Mouse (Mus musculus): ENCODE measurements around the gene Tgm4. TPM values are rescaled to one million over a fixed set of nuclear protein-coding genes. Genes with fewer than 3 reads are reported as not detected.

Tgm4 gene
- polyA plus RNA-seq (2015; fragmentation: Nextera tagmentation; extraction: Ambion mirVana), result 0.35 and 0.73 TPM in 2 replicates

DNA sequence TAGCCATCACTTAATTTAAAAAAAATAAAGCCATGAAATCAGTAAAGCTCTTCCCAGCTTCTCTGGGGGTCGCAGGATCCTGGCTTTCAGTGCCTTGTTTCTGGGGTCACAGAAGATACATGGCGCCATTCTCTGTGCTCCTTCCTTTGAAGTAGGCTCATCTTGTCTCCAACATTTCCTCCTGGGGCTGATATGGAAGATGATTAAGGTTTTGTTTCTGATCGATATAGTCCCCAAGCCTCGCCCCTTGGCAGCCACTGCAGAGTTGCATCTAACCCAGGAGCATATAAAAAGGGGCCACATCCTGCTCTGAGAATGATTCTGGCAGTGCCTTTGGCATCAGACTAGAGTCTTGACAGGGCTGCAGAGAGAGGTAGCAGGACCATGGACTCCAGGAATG is at the start of gene Tgm4:
TSS of gene Tgm4 (plus strand) at position 301 of the 400 bp plus-strand sequence.
- no peaks in the 10 kb centered on the region for H3K9me3 ChIP-seq (ENCODE audit: control insufficient read depth, low read length)
- no peak for ATAC-seq
- H3K36me3 ChIP-seq (ENCODE audit: control insufficient read depth, insufficient read depth), result no peaks in the 10 kb centered on the region
- H3K9ac ChIP-seq (replicated peaks; ENCODE audit: low read depth, low read length), result no peak within 1 kb of the TSS
- no peak within 1 kb of the TSS for H3K27ac ChIP-seq (ENCODE audit: low read length)
- no peaks in the 10 kb centered on the region for H3K27me3 ChIP-seq (replicated peaks; ENCODE audit: control insufficient read depth, insufficient read depth, low read length)
- 87% methylated on average over 4 of the region's 4 CpGs for WGBS
- H3K4me2 ChIP-seq (ENCODE audit: low read length), result no peak within 1 kb of the TSS
- H3K4me3 ChIP-seq (replicated peaks; ENCODE audit: low read length), result no peak within 1 kb of the TSS
- H3K4me1 ChIP-seq (replicated peaks; ENCODE audit: control insufficient read depth, insufficient read depth, low read length), result no peaks in the 10 kb centered on the region

DNA sequence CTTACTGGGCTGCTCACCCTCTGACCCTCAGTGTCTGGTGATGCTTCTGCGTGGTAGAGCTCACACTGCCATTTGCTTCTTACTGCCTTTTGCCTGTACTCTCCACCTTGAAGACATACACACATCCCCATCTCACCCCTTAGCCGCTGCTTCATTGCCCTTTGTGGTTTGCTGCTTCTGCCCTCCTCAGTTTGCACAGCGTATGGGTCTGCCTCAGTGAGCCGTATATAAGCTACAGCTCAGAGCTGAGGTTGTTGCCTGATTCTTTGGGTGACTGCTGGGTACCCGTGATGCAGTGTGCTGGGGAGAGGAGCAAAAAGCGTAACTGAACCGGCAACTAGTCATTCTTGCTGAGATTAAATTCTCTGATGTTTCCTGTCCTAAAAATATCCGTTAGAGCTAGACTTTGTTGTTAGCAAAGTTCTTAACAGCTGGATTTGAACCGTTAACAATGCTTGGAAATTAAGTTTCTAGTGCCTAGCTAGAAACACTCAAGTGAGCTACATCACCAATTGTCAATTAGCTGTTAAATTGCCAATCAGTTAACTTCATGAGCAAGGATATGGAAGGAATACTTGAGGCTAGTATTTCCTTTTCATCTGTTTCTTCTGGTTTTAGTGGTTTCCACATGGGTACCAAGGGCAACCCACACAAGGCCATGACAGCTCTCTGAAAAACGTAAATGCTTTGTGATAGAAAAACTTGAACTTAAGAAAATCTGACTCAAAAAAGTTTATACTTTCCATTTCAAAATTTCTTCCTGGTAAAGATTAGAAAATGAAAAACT is 35.9 kb upstream of the Tgm4 start:
- no peak overlapping the region for H3K27ac ChIP-seq (ENCODE audit: low read length)
- H3K9ac ChIP-seq (replicated peaks; ENCODE audit: low read depth, low read length), result no peak overlapping the region
- peaks cover 7% of the 10 kb centered on the region for H3K36me3 ChIP-seq (ENCODE audit: control insufficient read depth, insufficient read depth)
- ATAC-seq, result no peak
- no peak overlapping the region for H3K4me3 ChIP-seq (replicated peaks; ENCODE audit: low read length)
- no peak overlapping the region for H3K4me2 ChIP-seq (ENCODE audit: low read length)
- WGBS, result 94% methylated on average over 10 of the region's 10 CpGs
- no peaks in the 10 kb centered on the region for H3K9me3 ChIP-seq (ENCODE audit: control insufficient read depth, low read length)
- no peaks in the 10 kb centered on the region for H3K27me3 ChIP-seq (replicated peaks; ENCODE audit: control insufficient read depth, insufficient read depth, low read length)
- no peaks in the 10 kb centered on the region for H3K4me1 ChIP-seq (replicated peaks; ENCODE audit: control insufficient read depth, insufficient read depth, low read length)

DNA sequence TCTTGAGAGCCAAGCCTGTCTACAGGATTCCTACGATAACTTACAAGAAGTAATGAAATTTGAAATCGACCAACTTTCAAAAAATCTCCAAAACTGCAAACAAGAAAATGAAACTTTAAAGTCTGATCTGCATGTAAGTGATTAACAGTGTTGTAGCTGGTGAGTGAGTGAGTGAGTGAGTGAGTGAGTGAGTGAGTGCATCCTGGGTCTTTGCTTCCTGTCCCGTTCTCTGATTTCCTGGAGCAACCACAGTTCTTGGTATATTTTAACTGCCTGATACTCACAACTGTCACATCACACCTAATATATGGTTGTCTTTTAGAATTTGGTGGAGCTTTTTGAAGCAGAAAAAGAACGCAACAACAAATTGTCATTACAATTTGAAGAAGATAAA is 35.3 kb upstream of the Tgm4 start:
- WGBS, result 97% methylated on average over 4 of the region's 4 CpGs
- no peak overlapping the region for H3K9ac ChIP-seq (replicated peaks; ENCODE audit: low read depth, low read length)
- no peak overlapping the region for H3K4me3 ChIP-seq (replicated peaks; ENCODE audit: low read length)
- H3K9me3 ChIP-seq (ENCODE audit: control insufficient read depth, low read length), result no peaks in the 10 kb centered on the region
- H3K27ac ChIP-seq (ENCODE audit: low read length), result no peak overlapping the region
- H3K27me3 ChIP-seq (replicated peaks; ENCODE audit: control insufficient read depth, insufficient read depth, low read length), result no peaks in the 10 kb centered on the region
- H3K4me1 ChIP-seq (replicated peaks; ENCODE audit: control insufficient read depth, insufficient read depth, low read length), result no peaks in the 10 kb centered on the region
- no peak overlapping the region for H3K4me2 ChIP-seq (ENCODE audit: low read length)
- peaks cover 7% of the 10 kb centered on the region for H3K36me3 ChIP-seq (ENCODE audit: control insufficient read depth, insufficient read depth)
- ATAC-seq, result no peak

- no peak overlapping the region for H3K9ac ChIP-seq (replicated peaks; ENCODE audit: low read depth, low read length)
- 100% methylated on average over 2 of the region's 2 CpGs for WGBS
- H3K36me3 ChIP-seq (ENCODE audit: control insufficient read depth, insufficient read depth), result peaks cover 5% of the 10 kb centered on the region
- no peak overlapping the region for H3K27ac ChIP-seq (ENCODE audit: low read length)
- no peak overlapping the region for H3K4me3 ChIP-seq (replicated peaks; ENCODE audit: low read length)
- no peak for ATAC-seq
- H3K4me1 ChIP-seq (replicated peaks; ENCODE audit: control insufficient read depth, insufficient read depth, low read length), result no peaks in the 10 kb centered on the region
- H3K4me2 ChIP-seq (ENCODE audit: low read length), result no peak overlapping the region
- no peaks in the 10 kb centered on the region for H3K9me3 ChIP-seq (ENCODE audit: control insufficient read depth, low read length)
- H3K27me3 ChIP-seq (replicated peaks; ENCODE audit: control insufficient read depth, insufficient read depth, low read length), result no peaks in the 10 kb centered on the region
Measured at GRCm38 (mm10) chr9:123004718-123005117, 29.8 kb upstream of the Tgm4 start.

GRCm38 (mm10) chr9:123006071-123006470 is 28.5 kb upstream of the Tgm4 start:
- WGBS, result 82% methylated on average over 6 of the region's 6 CpGs
- no peaks in the 10 kb centered on the region for H3K4me1 ChIP-seq (replicated peaks; ENCODE audit: control insufficient read depth, insufficient read depth, low read length)
- H3K4me2 ChIP-seq (ENCODE audit: low read length), result no peak overlapping the region
- H3K36me3 ChIP-seq (ENCODE audit: control insufficient read depth, insufficient read depth), result peaks cover 5% of the 10 kb centered on the region
- no peak for ATAC-seq
- H3K9me3 ChIP-seq (ENCODE audit: control insufficient read depth, low read length), result no peaks in the 10 kb centered on the region
- H3K27me3 ChIP-seq (replicated peaks; ENCODE audit: control insufficient read depth, insufficient read depth, low read length), result no peaks in the 10 kb centered on the region
- no peak overlapping the region for H3K9ac ChIP-seq (replicated peaks; ENCODE audit: low read depth, low read length)
- no peak overlapping the region for H3K27ac ChIP-seq (ENCODE audit: low read length)
- no peak overlapping the region for H3K4me3 ChIP-seq (replicated peaks; ENCODE audit: low read length)

- peaks cover 13% of the 10 kb centered on the region for H3K4me1 ChIP-seq (replicated peaks; ENCODE audit: control insufficient read depth, insufficient read depth, low read length)
- no peaks in the 10 kb centered on the region for H3K27me3 ChIP-seq (replicated peaks; ENCODE audit: control insufficient read depth, insufficient read depth, low read length)
- under 1% methylated on average over 52 of the region's 69 CpGs for WGBS
- H3K9ac ChIP-seq (replicated peaks; ENCODE audit: low read depth, low read length), result peak within 1 kb of the TSS; percentile 95
- H3K36me3 ChIP-seq (ENCODE audit: control insufficient read depth, insufficient read depth), result no peaks in the 10 kb centered on the region
- H3K9me3 ChIP-seq (ENCODE audit: control insufficient read depth, low read length), result no peaks in the 10 kb centered on the region
- peak within 1 kb of the TSS; percentile 64 for H3K4me2 ChIP-seq (ENCODE audit: low read length)
- peak; percentile 98 for ATAC-seq
- peak within 1 kb of the TSS; percentile 94 for H3K27ac ChIP-seq (ENCODE audit: low read length)
- H3K4me3 ChIP-seq (replicated peaks; ENCODE audit: low read length), result peak within 1 kb of the TSS; percentile 81
Measured at GRCm38 (mm10) chr9:123020995-123021631, 13.4 kb upstream of the Tgm4 start, which contains the start of gene Tmem42. TSS of gene Tmem42 (plus strand) at chr9:123021326.

DNA sequence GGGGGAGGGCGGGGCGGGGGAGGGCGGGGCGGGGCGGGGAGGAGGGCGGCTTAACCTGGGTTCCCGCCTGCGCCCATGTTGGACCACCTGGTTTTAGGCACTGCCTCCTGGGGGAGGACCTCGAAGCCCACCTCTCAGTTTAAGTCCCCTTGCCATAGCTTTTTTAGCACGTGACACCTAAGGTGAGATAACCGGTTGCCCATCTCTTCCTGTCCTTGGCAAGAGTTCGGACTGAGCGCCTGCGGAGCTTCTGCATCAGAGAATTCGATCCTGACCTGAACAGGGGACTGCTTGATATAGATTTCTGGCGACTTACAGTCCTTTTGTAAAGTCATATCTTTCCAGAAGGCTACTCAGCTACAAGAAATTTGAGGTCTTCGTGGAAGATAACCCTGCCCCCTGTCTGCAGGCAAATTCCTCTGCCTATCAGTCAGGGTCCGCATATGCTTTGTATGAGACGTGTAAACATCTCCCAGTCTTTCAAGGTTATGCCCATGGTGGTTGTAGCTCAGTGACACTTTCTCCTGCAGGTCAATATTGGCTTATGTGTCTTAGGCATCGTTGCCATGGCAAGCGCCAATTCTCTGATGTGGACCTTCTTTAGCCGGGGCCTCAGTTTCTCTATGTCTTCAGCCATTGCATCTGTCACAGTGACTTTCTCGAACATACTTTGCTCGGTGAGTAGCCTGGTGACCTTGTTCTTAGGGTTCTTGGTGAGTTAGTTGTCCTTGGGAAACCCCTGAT is 12.7 kb upstream of the Tgm4 start:
- 41% methylated on average over 18 of the region's 24 CpGs for WGBS
- Histone ChIP-seq H3K9ac (replicated peaks; ENCODE audit: low read depth, low read length) (peak overlapping the region; percentile 95), H3K36me3 (ENCODE audit: control insufficient read depth, insufficient read depth) (no peaks in the 10 kb centered on the region), H3K27ac (ENCODE audit: low read length) (no peak overlapping the region), H3K4me2 (ENCODE audit: low read length) (peak overlapping the region; percentile 64), H3K4me3 (replicated peaks; ENCODE audit: low read length) (peak overlapping the region; percentile 81), H3K27me3 (replicated peaks; ENCODE audit: control insufficient read depth, insufficient read depth, low read length) (no peaks in the 10 kb centered on the region), H3K9me3 (ENCODE audit: control insufficient read depth, low read length) (no peaks in the 10 kb centered on the region), H3K4me1 (replicated peaks; ENCODE audit: control insufficient read depth, insufficient read depth, low read length) (peaks cover 13% of the 10 kb centered on the region)
- ATAC-seq, result 0 out of 2 replicates have a peak, but pooled peaks have one; percentile 1

- Histone ChIP-seq H3K27me3 (replicated peaks; ENCODE audit: control insufficient read depth, insufficient read depth, low read length) (no peaks in the 10 kb centered on the region), H3K4me1 (replicated peaks; ENCODE audit: control insufficient read depth, insufficient read depth, low read length) (peaks cover 13% of the 10 kb centered on the region), H3K4me3 (replicated peaks; ENCODE audit: low read length) (no peak overlapping the region), H3K9me3 (ENCODE audit: control insufficient read depth, low read length) (no peaks in the 10 kb centered on the region), H3K4me2 (ENCODE audit: low read length) (no peak overlapping the region), H3K9ac (replicated peaks; ENCODE audit: low read depth, low read length) (no peak overlapping the region), H3K27ac (ENCODE audit: low read length) (no peak overlapping the region), H3K36me3 (ENCODE audit: control insufficient read depth, insufficient read depth) (no peaks in the 10 kb centered on the region)
- WGBS, result 87% methylated on average over 2 of the region's 2 CpGs
- no peak for ATAC-seq
Measured at GRCm38 (mm10) chr9:123024201-123024600, 10.3 kb upstream of the Tgm4 start.
